In genomic region chr11:69622406-69622805, GRCm38 (mm10) we compare ENCODE assay signal across 8 mouse cellular contexts. TPM values are rescaled to one million over a fixed set of nuclear protein-coding genes. Genes with fewer than 3 reads are reported as not detected.
DNase-seq lines count a peak whose midpoint lies in the region; ATAC-seq and TF ChIP-seq lines count a peak whose summit lies in the region.

No protein-coding gene starts in this region.

- peak; percentile 19; the same call in 1 of the 2 replicates for ATAC-seq in forebrain, embryonic 13.5 days
- 0 out of 2 replicates have a peak, but pooled peaks have one; percentile 9 for ATAC-seq in limb, embryonic 14.5 days (ENCODE audit: low FRiP score, low read depth)
- ATAC-seq in stomach, postnatal 0 days (ENCODE audit: low FRiP score, low TSS enrichment), result 0 out of 2 replicates have a peak, but pooled peaks have one; percentile 13

- TF ChIP-seq CTCF in C2C12 (IDR thresholded peaks at IDR 0.05; ENCODE audit: control insufficient read depth, insufficient read depth, insufficient read length), result no peak
- no peak for TF ChIP-seq CTCF in stomach, postnatal 0 days (IDR thresholded peaks at IDR 0.05; ENCODE audit: low read depth)

- H3K4me2 ChIP-seq in forebrain, embryonic 13.5 days, result peak overlapping the region; percentile 80
- peak overlapping the region; percentile 75 for H3K4me2 ChIP-seq in limb, embryonic 14.5 days (replicated peaks; ENCODE audit: low read depth, low read length, severe bottlenecking)
- H3K4me2 ChIP-seq in stomach, postnatal 0 days (replicated peaks; ENCODE audit: low read depth), result peak overlapping the region; percentile 70

- H3K4me3 ChIP-seq in C2C12 (ENCODE audit: insufficient read depth, poor library complexity, severe bottlenecking), result peak overlapping the region; percentile 44
- H3K4me3 ChIP-seq in forebrain, embryonic 13.5 days, result peak overlapping the region; percentile 53
- H3K4me3 ChIP-seq in limb, embryonic 14.5 days (replicated peaks; ENCODE audit: low read length), result peak overlapping the region; percentile 51
- peak overlapping the region; percentile 52 for H3K4me3 ChIP-seq in stomach, postnatal 0 days (ENCODE audit: low read depth, low read length)

- no peak for TF ChIP-seq EP300 in stomach, postnatal 0 days (optimal IDR thresholded peaks at IDR 0.05)

- no peaks in the 10 kb centered on the region for H3K9me3 ChIP-seq in forebrain, embryonic 13.5 days (replicated peaks)
- no peaks in the 10 kb centered on the region for H3K9me3 ChIP-seq in limb, embryonic 14.5 days (ENCODE audit: control insufficient read depth, low read length)
- no peaks in the 10 kb centered on the region for H3K9me3 ChIP-seq in stomach, postnatal 0 days (ENCODE audit: control insufficient read depth, low read length)

- no peak for TF ChIP-seq POLR2A in limb, embryonic 14.5 days (IDR thresholded peaks at IDR 0.05; ENCODE audit: borderline replicate concordance, extremely low read depth, insufficient read depth, insufficient read length)

- peak; percentile 66 for DNase-seq in cerebellum, adult 11-12 months
- no peak for DNase-seq in cerebellum, postnatal 4 days (ENCODE audit: low spot score in 2 of 2)
- no peak for DNase-seq in limb, embryonic 14.5 days (ENCODE audit: low spot score)
- DNase-seq in stomach, postnatal 0 days (ENCODE audit: low spot score), result no peak
- DNase-seq in adrenal gland, adult 2 months, result no peak
- DNase-seq in retina, embryonic 14.5 days (ENCODE audit: low spot score), result no peak

- peak overlapping the region; percentile 46 for H3ac ChIP-seq in C2C12 (ENCODE audit: control insufficient read depth, insufficient read length, low read depth)

- H3K27ac ChIP-seq in forebrain, embryonic 13.5 days, result peak overlapping the region; percentile 59
- H3K27ac ChIP-seq in limb, embryonic 14.5 days (replicated peaks; ENCODE audit: low read depth, low read length), result 0 out of 2 replicates have a peak overlapping the region, but pooled peaks have one; percentile 2
- peak overlapping the region; percentile 58 for H3K27ac ChIP-seq in stomach, postnatal 0 days (replicated peaks)

- peaks cover 16% of the 10 kb centered on the region for H3K4me1 ChIP-seq in forebrain, embryonic 13.5 days
- H3K4me1 ChIP-seq in limb, embryonic 14.5 days (ENCODE audit: control insufficient read depth, insufficient read depth, low read length), result 0 out of 2 replicates have a peak, but pooled peaks cover 7% of the 10 kb centered on the region
- H3K4me1 ChIP-seq in stomach, postnatal 0 days (replicated peaks; ENCODE audit: control insufficient read depth, insufficient read depth), result no peaks in the 10 kb centered on the region

- H3K79me3 ChIP-seq in C2C12 (ENCODE audit: low read depth), result no peaks in the 10 kb centered on the region

- no peaks in the 10 kb centered on the region for H3K36me3 ChIP-seq in C2C12 (ENCODE audit: control insufficient read depth, insufficient read depth)
- H3K36me3 ChIP-seq in forebrain, embryonic 13.5 days (ENCODE audit: poor library complexity, severe bottlenecking), result no peaks in the 10 kb centered on the region
- H3K36me3 ChIP-seq in limb, embryonic 14.5 days (ENCODE audit: control insufficient read depth, insufficient read depth, low read length), result no peaks in the 10 kb centered on the region
- no peaks in the 10 kb centered on the region for H3K36me3 ChIP-seq in stomach, postnatal 0 days (ENCODE audit: control insufficient read depth, insufficient read depth, low read length)

- WGBS in forebrain, embryonic 13.5 days, result 39% methylated on average over 6 of the region's 6 CpGs
- WGBS in limb, embryonic 14.5 days, result 27% methylated on average over 6 of the region's 6 CpGs
- 21% methylated on average over 6 of the region's 6 CpGs for WGBS in stomach, postnatal 0 days

- peaks cover 3% of the 10 kb centered on the region for H3K27me3 ChIP-seq in C2C12 (ENCODE audit: control insufficient read depth, insufficient read depth, insufficient read length)
- H3K27me3 ChIP-seq in forebrain, embryonic 13.5 days, result no peaks in the 10 kb centered on the region
- H3K27me3 ChIP-seq in limb, embryonic 14.5 days (ENCODE audit: control insufficient read depth, insufficient read depth, low read length), result no peaks in the 10 kb centered on the region
- no peaks in the 10 kb centered on the region for H3K27me3 ChIP-seq in stomach, postnatal 0 days (ENCODE audit: control insufficient read depth, insufficient read depth, low read length)

- no peaks in the 10 kb centered on the region for H3K79me2 ChIP-seq in C2C12 (ENCODE audit: control insufficient read depth, insufficient read depth)

- H3K9ac ChIP-seq in forebrain, embryonic 13.5 days, result peak overlapping the region; percentile 78
- peak overlapping the region; percentile 69 for H3K9ac ChIP-seq in limb, embryonic 14.5 days (ENCODE audit: low read depth, low read length, severe bottlenecking)
- H3K9ac ChIP-seq in stomach, postnatal 0 days (ENCODE audit: low read length), result peak overlapping the region; percentile 68

TF ChIP-seq in C2C12, 6 proteins besides CTCF, POLR2A, EP300 and RAD21:
- TF ChIP-seq MYOD1 (IDR thresholded peaks at IDR 0.05; ENCODE audit: control insufficient read depth, insufficient read length, low read depth) (no peak), USF1 (IDR thresholded peaks at IDR 0.05; ENCODE audit: low read depth) (no peak), MYOG (IDR thresholded peaks at IDR 0.05; ENCODE audit: control insufficient read depth, extremely low read depth, insufficient read length) (no peak), CEBPB (IDR thresholded peaks at IDR 0.05; ENCODE audit: low read depth) (no peak), MAX (IDR thresholded peaks at IDR 0.05) (no peak), FOSL1 (IDR thresholded peaks at IDR 0.05; ENCODE audit: insufficient read depth, low read length, poor library complexity, severe bottlenecking) (no peak)

RNA-seq across cellular contexts. Expression of gene Sat2, which starts 0.6 kb away (rescaled TPM):
- 3.8 TPM for polyA plus RNA-seq in C2C12 (2012; fragmentation: generic; extraction: Trizol)
- 20.6 and 22.7 TPM in 2 replicates for polyA plus RNA-seq in forebrain, embryonic 13.5 days (2015; fragmentation: Nextera tagmentation; extraction: Ambion mirVana)
- polyA plus RNA-seq in limb, embryonic 14.5 days (2012; rRNA removed), result 14.2 and 21.1 TPM in 2 replicates
- polyA plus RNA-seq in limb, embryonic 14.5 days (2014; fragmentation: Nextera tagmentation; extraction: Ambion mirVana), result 16.5 and 20.1 TPM in 2 replicates
- 14.4 and 15.5 TPM in 2 replicates for polyA plus RNA-seq in stomach, postnatal 0 days (2015; fragmentation: Nextera tagmentation; extraction: Ambion mirVana)
- 10 to 100 TPM in 1 of 2 experiments, 1 to 10 TPM in 1; 6.1 to 11.9 TPM for total RNA-seq in adrenal gland, adult 2 months (2021)
- polyA plus RNA-seq in adrenal gland, adult 2 months (2012; rRNA removed), result 2.1 and 3.2 TPM in 2 replicates

RNA-seq across cellular contexts. Expression of gene Shbg, which starts 4.7 kb away (rescaled TPM):
- polyA plus RNA-seq in C2C12 (2012; fragmentation: generic; extraction: Trizol), result 0.18 TPM
- not detected in 2 replicates for polyA plus RNA-seq in forebrain, embryonic 13.5 days (2015; fragmentation: Nextera tagmentation; extraction: Ambion mirVana)
- 0.05 TPM in 1 of 2 replicates, not detected in the other for polyA plus RNA-seq in limb, embryonic 14.5 days (2012; rRNA removed)
- not detected in 2 replicates for polyA plus RNA-seq in limb, embryonic 14.5 days (2014; fragmentation: Nextera tagmentation; extraction: Ambion mirVana)
- not detected in 2 replicates for polyA plus RNA-seq in stomach, postnatal 0 days (2015; fragmentation: Nextera tagmentation; extraction: Ambion mirVana)
- total RNA-seq in adrenal gland, adult 2 months (2021), result not detected
- not detected in 2 replicates for polyA plus RNA-seq in adrenal gland, adult 2 months (2012; rRNA removed)

RNA-seq across cellular contexts. Expression of gene Fxr2, which starts 10.4 kb away (rescaled TPM):
- polyA plus RNA-seq in C2C12 (2012; fragmentation: generic; extraction: Trizol), result 96.0 TPM
- 38.7 and 42.2 TPM in 2 replicates for polyA plus RNA-seq in forebrain, embryonic 13.5 days (2015; fragmentation: Nextera tagmentation; extraction: Ambion mirVana)
- 122 and 125 TPM in 2 replicates for polyA plus RNA-seq in limb, embryonic 14.5 days (2012; rRNA removed)
- 28.9 and 33.8 TPM in 2 replicates for polyA plus RNA-seq in limb, embryonic 14.5 days (2014; fragmentation: Nextera tagmentation; extraction: Ambion mirVana)
- polyA plus RNA-seq in stomach, postnatal 0 days (2015; fragmentation: Nextera tagmentation; extraction: Ambion mirVana), result 10.8 and 11.6 TPM in 2 replicates
- 100 to 1,000 TPM in 1 of 2 experiments, 10 to 100 TPM in 1; 69.6 to 105 TPM for total RNA-seq in adrenal gland, adult 2 months (2021)
- 69.8 and 81.6 TPM in 2 replicates for polyA plus RNA-seq in adrenal gland, adult 2 months (2012; rRNA removed)

RNA-seq across cellular contexts. Expression of gene Atp1b2, which starts 16.7 kb away (rescaled TPM):
- polyA plus RNA-seq in C2C12 (2012; fragmentation: generic; extraction: Trizol), result 0.20 TPM
- polyA plus RNA-seq in forebrain, embryonic 13.5 days (2015; fragmentation: Nextera tagmentation; extraction: Ambion mirVana), result 12.7 and 14.0 TPM in 2 replicates
- 17.9 and 20.6 TPM in 2 replicates for polyA plus RNA-seq in limb, embryonic 14.5 days (2012; rRNA removed)
- polyA plus RNA-seq in limb, embryonic 14.5 days (2014; fragmentation: Nextera tagmentation; extraction: Ambion mirVana), result 9.1 and 10.4 TPM in 2 replicates
- 5.3 and 7.2 TPM in 2 replicates for polyA plus RNA-seq in stomach, postnatal 0 days (2015; fragmentation: Nextera tagmentation; extraction: Ambion mirVana)
- 10 to 100 TPM; 34.9 to 40.2 TPM for total RNA-seq in adrenal gland, adult 2 months (2021)
- 28.3 and 31.5 TPM in 2 replicates for polyA plus RNA-seq in adrenal gland, adult 2 months (2012; rRNA removed)

RNA-seq across cellular contexts. Expression of gene Sox15, which starts 32.7 kb away (rescaled TPM):
- polyA plus RNA-seq in C2C12 (2012; fragmentation: generic; extraction: Trizol), result 0.08 TPM
- polyA plus RNA-seq in forebrain, embryonic 13.5 days (2015; fragmentation: Nextera tagmentation; extraction: Ambion mirVana), result not detected in 2 replicates
- 1.5 and 2.1 TPM in 2 replicates for polyA plus RNA-seq in limb, embryonic 14.5 days (2012; rRNA removed)
- polyA plus RNA-seq in limb, embryonic 14.5 days (2014; fragmentation: Nextera tagmentation; extraction: Ambion mirVana), result 1.0 and 3.0 TPM in 2 replicates
- 7.7 and 7.9 TPM in 2 replicates for polyA plus RNA-seq in stomach, postnatal 0 days (2015; fragmentation: Nextera tagmentation; extraction: Ambion mirVana)
- total RNA-seq in adrenal gland, adult 2 months (2021), result not detected
- 0.24 TPM in 1 of 2 replicates, not detected in the other for polyA plus RNA-seq in adrenal gland, adult 2 months (2012; rRNA removed)

Comparison
In these comparisons a context has a peak if more than half of its experiments do, and no peak if none do; other contexts are left out.
1. H3K27ac ChIP-seq: peak in every context shown above with its lines; median percentile 59 in forebrain, embryonic 13.5 days; 58 in stomach, postnatal 0 days; 2 in limb, embryonic 14.5 days.